In the genomic region with DNA sequence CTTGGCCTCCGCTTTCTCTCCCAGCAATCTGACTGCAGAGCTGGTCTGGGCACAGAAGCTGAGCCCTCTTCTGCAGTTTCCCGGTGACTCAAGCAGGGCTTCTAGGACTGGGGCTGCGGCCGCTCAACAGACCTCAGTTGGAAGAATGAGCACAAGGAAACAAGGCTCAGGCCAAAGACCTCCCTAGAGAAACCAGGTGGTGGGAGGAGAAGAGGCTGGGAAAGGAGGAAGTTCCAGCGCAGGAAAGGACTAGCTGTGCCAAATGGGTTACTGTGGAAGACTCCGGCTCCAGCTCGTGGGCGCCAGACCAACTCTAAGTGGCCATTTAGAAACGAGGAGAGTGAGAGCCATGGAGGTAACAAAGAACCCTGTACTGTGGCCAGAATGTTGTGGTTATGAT, we compare ENCODE assay signal across 10 mouse cellular contexts. TPM values are rescaled to one million over a fixed set of nuclear protein-coding genes. Genes with fewer than 3 reads are reported as not detected.
DNase-seq lines count a peak whose midpoint lies in the region; ATAC-seq lines count a peak whose summit lies in the region.
"Had no signal": no experiment of that assay in that cellular context is flagged by ENCODE, and none has a peak within 500 bp of the region (broad histone marks: within the 10 kb centered on the region; RNA-seq: fewer than 3 reads in every experiment).

No protein-coding gene starts in this region.

- no peaks in the 10 kb centered on the region for H3K9me3 ChIP-seq in midbrain, embryonic 16.5 days (replicated peaks; ENCODE audit: control insufficient read depth, low read length, poor library complexity, severe bottlenecking)
- no peaks in the 10 kb centered on the region for H3K9me3 ChIP-seq in midbrain, embryonic 10.5 days (replicated peaks)
- H3K9me3 ChIP-seq in intestine, embryonic 15.5 days, result no peaks in the 10 kb centered on the region
- H3K9me3 ChIP-seq in stomach, embryonic 16.5 days (replicated peaks; ENCODE audit: control insufficient read depth, low read length), result no peaks in the 10 kb centered on the region
- H3K9me3 ChIP-seq: liver, embryonic 15.5 days had no signal

- DNase-seq in midbrain, embryonic 10.5 days (ENCODE audit: low spot score), result no peak
- DNase-seq in heart, adult 8-10 months (ENCODE audit: low spot score), result peak; percentile 58
- DNase-seq in layer of hippocampus, adult 18-20 months (ENCODE audit: low spot score in 2 of 2), result no peak
- no peak for DNase-seq in adrenal gland, postnatal 14 days
- DNase-seq: forebrain, postnatal 0 days had no signal

- H3K27ac ChIP-seq in midbrain, embryonic 16.5 days (ENCODE audit: low read length), result no peak overlapping the region
- H3K27ac ChIP-seq in midbrain, embryonic 10.5 days (replicated peaks), result no peak overlapping the region
- peak overlapping the region; percentile 32; the same call in 1 of the 2 replicates for H3K27ac ChIP-seq in intestine, embryonic 15.5 days
- peak overlapping the region; percentile 46 for H3K27ac ChIP-seq in stomach, embryonic 16.5 days (ENCODE audit: low read length)
- H3K27ac ChIP-seq: liver, embryonic 15.5 days had no signal

- 92% methylated on average over 9 of the region's 9 CpGs for WGBS in midbrain, embryonic 16.5 days
- WGBS in midbrain, embryonic 10.5 days, result 89% methylated on average over 9 of the region's 9 CpGs
- WGBS in intestine, embryonic 15.5 days, result 67% methylated on average over 9 of the region's 9 CpGs
- 65% methylated on average over 9 of the region's 9 CpGs for WGBS in stomach, embryonic 16.5 days

- no peak for ATAC-seq in midbrain, embryonic 16.5 days
- ATAC-seq in intestine, embryonic 15.5 days, result no peak
- ATAC-seq in stomach, embryonic 16.5 days (ENCODE audit: insufficient read depth, low FRiP score), result no peak
- ATAC-seq: forebrain, postnatal 0 days had no signal

- peaks cover 5% of the 10 kb centered on the region; the same call in 1 of the 2 replicates for H3K4me1 ChIP-seq in midbrain, embryonic 16.5 days (ENCODE audit: control insufficient read depth, insufficient read depth, low read length)
- H3K4me1 ChIP-seq in midbrain, embryonic 10.5 days, result peaks cover 19% of the 10 kb centered on the region
- H3K4me1 ChIP-seq in intestine, embryonic 15.5 days (replicated peaks), result peaks cover 18% of the 10 kb centered on the region; the same call in 1 of the 2 replicates
- H3K4me1 ChIP-seq in stomach, embryonic 16.5 days (ENCODE audit: control insufficient read depth, insufficient read depth, low read length), result peaks cover 3% of the 10 kb centered on the region

- H3K9ac ChIP-seq in midbrain, embryonic 16.5 days (ENCODE audit: low read depth, low read length), result no peak overlapping the region
- no peak overlapping the region for H3K9ac ChIP-seq in intestine, embryonic 15.5 days
- 0 out of 2 replicates have a peak overlapping the region, but pooled peaks have one; percentile 22 for H3K9ac ChIP-seq in stomach, embryonic 16.5 days (ENCODE audit: low read length)
- H3K9ac ChIP-seq: forebrain, postnatal 0 days; liver, embryonic 15.5 days had no signal

- H3K4me3 ChIP-seq in midbrain, embryonic 16.5 days (ENCODE audit: low read depth, low read length), result no peak overlapping the region
- no peak overlapping the region for H3K4me3 ChIP-seq in midbrain, embryonic 10.5 days
- no peak overlapping the region for H3K4me3 ChIP-seq in intestine, embryonic 15.5 days (replicated peaks)
- peak overlapping the region; percentile 15 for H3K4me3 ChIP-seq in stomach, embryonic 16.5 days (replicated peaks; ENCODE audit: low read length)
- H3K4me3 ChIP-seq: liver, embryonic 15.5 days had no signal

- peaks cover 10% of the 10 kb centered on the region for H3K27me3 ChIP-seq in midbrain, embryonic 16.5 days (ENCODE audit: control insufficient read depth, insufficient read depth, low read depth, low read length)
- peaks cover 45% of the 10 kb centered on the region for H3K27me3 ChIP-seq in midbrain, embryonic 10.5 days (ENCODE audit: low read depth, poor library complexity, severe bottlenecking)
- H3K27me3 ChIP-seq in intestine, embryonic 15.5 days (replicated peaks), result peaks cover 33% of the 10 kb centered on the region
- H3K27me3 ChIP-seq in stomach, embryonic 16.5 days (ENCODE audit: control insufficient read depth, insufficient read depth, low read length), result peaks cover 8% of the 10 kb centered on the region

- no peaks in the 10 kb centered on the region for H3K36me3 ChIP-seq in midbrain, embryonic 16.5 days (ENCODE audit: control insufficient read depth, insufficient read depth, low read length)
- H3K36me3 ChIP-seq in midbrain, embryonic 10.5 days, result no peaks in the 10 kb centered on the region
- no peaks in the 10 kb centered on the region for H3K36me3 ChIP-seq in intestine, embryonic 15.5 days
- no peaks in the 10 kb centered on the region for H3K36me3 ChIP-seq in stomach, embryonic 16.5 days (ENCODE audit: control insufficient read depth, insufficient read depth, low read length)
- H3K36me3 ChIP-seq: liver, embryonic 15.5 days had no signal

- H3K4me2 ChIP-seq in midbrain, embryonic 16.5 days (ENCODE audit: low read length), result peak overlapping the region; percentile 44
- H3K4me2 ChIP-seq in intestine, embryonic 15.5 days (replicated peaks), result peak overlapping the region; percentile 42
- H3K4me2 ChIP-seq in stomach, embryonic 16.5 days (ENCODE audit: low read depth, low read length), result peak overlapping the region; percentile 92
- H3K4me2 ChIP-seq: liver, embryonic 15.5 days had no signal

RNA-seq across cellular contexts. Expression of gene Adamts15, which starts 2.6 kb away (rescaled TPM):
- polyA plus RNA-seq in midbrain, embryonic 16.5 days (2015; fragmentation: Nextera tagmentation; extraction: Ambion mirVana), result 7.4 and 9.0 TPM in 2 replicates
- 4.9 and 5.2 TPM in 2 replicates for polyA plus RNA-seq in midbrain, embryonic 10.5 days (2016; fragmentation: Nextera tagmentation; extraction: Ambion mirVana)
- total RNA-seq in heart, adult 8-10 months (2022), result 1 to 10 TPM; 4.6 to 7.1 (median 5.9) TPM
- 5.9 and 6.2 TPM in 2 replicates for polyA plus RNA-seq in intestine, embryonic 15.5 days (2015; fragmentation: Nextera tagmentation; extraction: Ambion mirVana)
- 9.1 and 10.2 TPM in 2 replicates for polyA plus RNA-seq in stomach, embryonic 16.5 days (2015; fragmentation: Nextera tagmentation; extraction: Ambion mirVana)
- total RNA-seq in layer of hippocampus, adult 18-20 months (2021), result 1 to 10 TPM; 3.1 to 4.4 TPM
- 3.8 and 5.2 TPM in 2 replicates for total RNA-seq in adrenal gland, postnatal 14 days (2021)
- total RNA-seq: neutrophil, adult 5-6 weeks had no signal

RNA-seq across cellular contexts. Expression of gene Adamts8, which starts 22.7 kb away (rescaled TPM):
- 1.1 and 2.2 TPM in 2 replicates for polyA plus RNA-seq in midbrain, embryonic 16.5 days (2015; fragmentation: Nextera tagmentation; extraction: Ambion mirVana)
- 0.61 and 1.0 TPM in 2 replicates for polyA plus RNA-seq in midbrain, embryonic 10.5 days (2016; fragmentation: Nextera tagmentation; extraction: Ambion mirVana)
- 1 to 10 TPM; 2.2 to 3.3 (median 2.9) TPM for total RNA-seq in heart, adult 8-10 months (2022)
- 13.5 and 14.0 TPM in 2 replicates for polyA plus RNA-seq in intestine, embryonic 15.5 days (2015; fragmentation: Nextera tagmentation; extraction: Ambion mirVana)
- 6.3 and 6.5 TPM in 2 replicates for polyA plus RNA-seq in stomach, embryonic 16.5 days (2015; fragmentation: Nextera tagmentation; extraction: Ambion mirVana)
- 1 to 10 TPM; 4.2 to 4.6 TPM for total RNA-seq in layer of hippocampus, adult 18-20 months (2021)
- total RNA-seq in adrenal gland, postnatal 14 days (2021), result 0.37 and 0.38 TPM in 2 replicates
- total RNA-seq: neutrophil, adult 5-6 weeks had no signal

Comparison
In these comparisons a context has a peak if more than half of its experiments do, and no peak if none do; other contexts are left out.
1. H3K27ac ChIP-seq: peak in intestine, embryonic 15.5 days (single experiment) and stomach, embryonic 16.5 days (single experiment); none in midbrain, embryonic 16.5 days (single experiment) and midbrain, embryonic 10.5 days (single experiment).
2. H3K4me2 ChIP-seq: peak in every context shown above with its lines; median percentile 92 in stomach, embryonic 16.5 days; 44 in midbrain, embryonic 16.5 days; 42 in intestine, embryonic 15.5 days.